Mouse (Mus musculus) urinary bladder, postnatal 36 days (tissue): Measurements from ENCODE around the gene Abcc10.

Source experiments
- DNase-seq, 2 experiments: peaks; one replicate each; pipeline ENCODE4 v3.0.0; 2022; ENCODE audit warnings: low spot score in 2 of 2, mixed read lengths in 1 of 2

Abcc10 gene

DNA sequence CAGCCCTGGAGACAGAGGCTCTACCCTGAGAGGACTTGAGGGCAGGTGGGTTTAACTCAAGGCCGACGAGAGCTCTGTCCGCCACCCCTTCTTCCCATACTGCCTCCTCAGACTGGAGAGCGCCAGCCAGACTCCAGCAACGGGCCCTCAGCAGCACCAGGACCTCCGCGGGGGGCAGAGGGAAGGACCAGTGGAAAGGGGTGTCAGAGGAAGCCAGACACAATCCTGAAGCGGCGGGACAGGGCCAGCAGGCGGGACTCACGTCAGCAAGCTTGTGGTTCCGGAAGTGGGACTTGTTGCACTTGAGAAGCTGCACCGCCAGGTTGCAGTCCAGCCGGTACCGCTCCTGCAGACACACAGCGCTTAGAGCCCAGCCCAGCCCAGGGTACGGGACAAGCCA, 68.5 kb downstream of the Abcc10 start:
- no peak for DNase-seq

DNA sequence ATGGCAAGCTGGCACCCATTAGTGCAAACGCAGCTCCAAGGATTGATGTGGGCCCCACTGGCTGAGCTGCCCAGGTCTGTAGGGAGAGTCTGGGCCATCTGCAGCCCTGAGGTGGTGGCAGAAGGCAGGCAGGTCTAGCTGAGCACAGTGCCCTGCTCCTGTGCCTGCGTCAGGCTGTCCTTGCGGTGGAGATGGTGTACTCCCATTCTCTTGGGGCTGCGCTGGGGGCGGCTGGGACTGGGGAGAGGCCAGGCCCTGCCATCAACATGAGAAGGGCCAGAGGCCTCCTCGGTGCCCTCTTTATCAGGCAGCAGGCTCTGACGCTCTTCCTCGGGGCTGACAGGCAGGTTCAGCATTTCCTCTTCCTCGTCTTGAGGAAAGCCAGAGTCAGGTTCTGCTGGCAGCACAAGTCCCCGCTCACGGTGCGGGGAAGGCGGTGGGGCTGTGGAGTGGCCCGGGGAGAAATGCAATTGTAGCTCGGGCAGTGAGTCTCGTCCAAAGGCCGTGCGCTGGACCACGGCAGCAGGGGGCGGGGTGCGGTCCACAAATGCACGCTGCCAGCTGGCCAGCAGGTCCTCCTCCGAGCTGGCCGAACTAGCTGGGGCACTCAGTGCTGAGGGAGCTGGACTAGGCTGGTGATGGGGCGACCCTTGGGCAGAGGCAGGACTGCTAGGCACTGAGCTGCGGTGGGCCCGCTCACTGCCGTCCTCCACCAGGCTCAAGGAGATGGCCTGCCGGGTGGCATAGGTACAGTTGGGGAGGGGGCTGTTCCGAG, 69.7 kb downstream of the Abcc10 start:
- no peak for DNase-seq

DNA sequence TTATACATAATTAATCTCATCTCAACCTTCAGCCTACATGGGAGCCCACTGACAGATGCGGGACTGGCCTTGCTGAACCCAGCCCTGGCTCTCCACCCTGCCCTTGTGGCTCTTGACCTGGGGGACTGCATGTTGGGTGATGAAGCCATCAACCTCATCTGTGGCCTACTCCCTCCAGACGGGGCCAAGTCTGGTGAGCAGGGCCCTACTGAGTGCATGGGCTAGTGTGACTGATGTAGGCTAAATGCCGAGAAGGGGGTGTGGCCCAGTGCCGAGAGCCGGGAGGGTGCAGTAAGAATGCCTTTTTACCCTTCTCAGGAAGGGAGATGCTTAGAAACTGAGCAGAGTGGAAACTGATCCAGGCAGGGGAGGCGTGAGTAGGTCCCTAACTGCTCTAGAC, 73.0 kb downstream of the Abcc10 start:
- DNase-seq: no peak

DNA sequence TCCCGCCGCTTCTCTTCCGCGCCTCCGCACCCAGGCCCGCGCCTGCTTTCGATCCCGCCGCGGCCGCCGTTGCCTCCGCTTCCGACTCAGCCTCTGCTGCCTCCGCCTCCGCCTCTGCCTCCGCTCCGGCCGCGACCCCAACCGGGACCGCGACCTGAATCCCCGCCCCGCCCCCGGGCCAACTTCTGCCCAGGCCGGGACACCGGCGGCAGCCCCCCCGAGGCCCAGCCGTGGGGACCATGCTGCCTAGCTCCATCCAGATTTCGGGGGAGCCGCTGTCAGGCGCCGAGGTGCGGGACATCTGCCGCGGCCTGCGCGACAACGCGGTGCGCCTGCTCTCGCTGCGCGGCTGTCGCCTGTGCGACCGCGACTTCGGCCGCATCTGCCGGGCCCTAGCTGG, 74.0 kb downstream of the Abcc10 start:
- DNase-seq: no peak

DNA sequence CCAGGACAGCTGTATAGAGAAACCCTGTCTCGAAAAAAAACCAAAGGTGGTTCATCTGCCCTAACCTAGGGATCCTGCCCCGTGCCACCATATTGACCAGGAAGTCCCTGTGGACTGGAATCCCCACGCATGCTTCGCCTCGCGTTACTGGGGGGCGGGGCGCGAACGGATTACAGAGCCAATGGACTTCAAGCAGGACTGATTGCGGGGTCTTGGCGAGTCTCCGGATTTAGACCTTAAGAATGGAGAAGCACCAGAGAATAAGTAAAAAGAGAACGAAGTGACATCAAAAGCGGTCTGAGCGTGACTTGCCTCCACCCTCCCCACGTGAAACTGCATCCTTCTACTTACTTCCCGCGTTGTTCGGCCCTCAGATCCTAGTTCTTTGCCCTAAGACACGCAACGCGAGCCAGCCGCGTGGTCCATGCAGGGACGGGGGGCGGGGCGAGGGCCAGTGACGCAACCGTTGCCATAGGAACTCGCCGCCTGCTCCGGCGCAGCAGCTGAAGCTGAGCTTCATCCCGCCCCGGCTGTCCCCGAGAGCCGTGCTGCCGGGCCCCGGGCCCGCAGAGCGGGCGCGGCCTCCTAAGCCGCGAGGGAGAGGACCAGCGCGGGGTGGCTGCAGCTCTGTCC, 74.6 kb downstream of the Abcc10 start, which contains the start of gene Lrrc73:
Lrrc73 (plus strand) TSS at position 80 of the 633 bp plus-strand sequence.
- DNase-seq: peak; percentile 85 to 90
